Mouse (Mus musculus): Measurements from ENCODE around the gene Nedd9.

GRCm38 (mm10) chr13:41453227-41454193 is 33.7 kb downstream of the Nedd9 start:
- no peak for TF ChIP-seq MAFK (IDR thresholded peaks at IDR 0.05; ENCODE audit: insufficient read depth, low read depth, low read length)
- no peak for TF ChIP-seq ZC3H11A (IDR thresholded peaks at IDR 0.05; ENCODE audit: borderline replicate concordance, low read depth, low read length)
- TF ChIP-seq CHD2 (IDR thresholded peaks at IDR 0.05; ENCODE audit: low read depth, low read length): no peak
- TF ChIP-seq ZNF384 (IDR thresholded peaks at IDR 0.05; ENCODE audit: low read depth, low read length): no peak

Data from ES-E14 (cell line).